Comparison of ENCODE assay signal across 7 mouse cellular contexts in the genomic region with DNA sequence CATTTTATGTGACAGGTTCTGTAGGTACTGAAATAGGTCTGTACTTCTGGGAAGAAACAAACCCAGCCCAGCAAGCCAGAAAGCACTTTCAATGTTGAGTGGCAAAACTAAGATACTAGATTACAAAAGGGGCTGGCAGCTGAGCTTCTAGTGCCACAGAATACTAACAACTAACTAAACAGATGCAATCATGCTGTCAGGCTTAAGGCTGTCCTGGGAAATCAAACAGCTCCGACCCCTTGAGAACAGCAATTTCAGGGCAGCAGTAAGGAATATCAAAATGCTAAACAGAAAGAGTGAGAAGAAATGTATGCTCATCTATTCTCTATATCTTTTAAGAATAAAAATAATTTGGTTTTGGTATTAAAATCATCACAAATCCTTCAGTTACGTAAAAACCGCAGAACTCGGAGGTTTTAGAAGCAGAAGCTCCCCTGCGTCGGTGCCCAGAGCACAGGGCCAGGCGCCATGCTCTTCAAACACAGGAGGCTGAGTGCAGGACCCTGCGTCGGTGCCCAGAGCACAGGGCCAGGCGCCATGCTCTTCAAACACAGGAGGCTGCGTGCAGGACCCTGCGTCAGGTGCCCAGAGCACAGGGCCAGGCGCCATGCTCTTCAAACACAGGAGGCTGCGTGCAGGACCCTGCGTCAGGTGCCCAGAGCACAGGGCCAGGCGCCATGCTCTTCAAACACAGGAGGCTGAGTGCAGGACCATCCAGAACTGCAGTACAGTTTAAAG. TPM values are rescaled to one million over a fixed set of nuclear protein-coding genes. Genes with fewer than 3 reads are reported as not detected.
DNase-seq lines count a peak whose midpoint lies in the region; ATAC-seq and TF ChIP-seq lines count a peak whose summit lies in the region.
"Not testable (repeated sequence)": the region's sequence is repeated elsewhere in the genome, so short reads cannot be mapped to it uniquely, and the experiment has no call there.

No protein-coding gene starts in this region.

- H3K9me3 ChIP-seq in heart, embryonic 10.5 days; heart, embryonic 16.5 days (replicated peaks; ENCODE audit: control insufficient read depth, low read length); liver, embryonic 15.5 days (replicated peaks); midbrain, embryonic 14.5 days (ENCODE audit: control insufficient read depth, low read length); neural tube, embryonic 14.5 days (ENCODE audit: control insufficient read depth, low read length): not testable (repeated sequence)

- not testable (repeated sequence) for H3K9ac ChIP-seq in heart, embryonic 16.5 days (ENCODE audit: low read length); midbrain, embryonic 14.5 days (replicated peaks; ENCODE audit: low read length); neural tube, embryonic 14.5 days (replicated peaks; ENCODE audit: low read depth, low read length)
- H3K9ac ChIP-seq in liver, embryonic 15.5 days, result 0 out of 2 replicates have a peak overlapping the region, but pooled peaks have one; percentile 9

- not testable (repeated sequence) for H3K4me2 ChIP-seq in heart, embryonic 16.5 days (ENCODE audit: low read depth, low read length); midbrain, embryonic 14.5 days (ENCODE audit: low read length); neural tube, embryonic 14.5 days (ENCODE audit: low read depth, low read length)
- H3K4me2 ChIP-seq in liver, embryonic 15.5 days, result 0 out of 2 replicates have a peak overlapping the region, but pooled peaks have one; percentile 16

- not testable (repeated sequence) for TF ChIP-seq POLR2A in brain, embryonic 14.5 days (IDR thresholded peaks at IDR 0.05; ENCODE audit: borderline replicate concordance, extremely low read depth, insufficient read depth, insufficient read length, poor library complexity, severe bottlenecking)

- peaks cover 78% of the 10 kb centered on the region for H3K4me1 ChIP-seq in heart, embryonic 10.5 days
- peaks cover 64% of the 10 kb centered on the region for H3K4me1 ChIP-seq in heart, embryonic 16.5 days (ENCODE audit: control insufficient read depth, insufficient read depth, low read length)
- H3K4me1 ChIP-seq in liver, embryonic 15.5 days (replicated peaks), result peaks cover 94% of the 10 kb centered on the region
- not testable (repeated sequence) for H3K4me1 ChIP-seq in midbrain, embryonic 14.5 days (ENCODE audit: control insufficient read depth, insufficient read depth, low read length)
- H3K4me1 ChIP-seq in neural tube, embryonic 14.5 days (ENCODE audit: control insufficient read depth, insufficient read depth, low read length), result peaks cover 10% of the 10 kb centered on the region

- WGBS in heart, embryonic 10.5 days, result 84% methylated on average over 16 of the region's 16 CpGs
- WGBS in heart, embryonic 16.5 days, result 58% methylated on average over 16 of the region's 16 CpGs
- WGBS in liver, embryonic 15.5 days (ENCODE audit: insufficient replicate concordance), result 85% methylated on average over 16 of the region's 16 CpGs
- WGBS in midbrain, embryonic 14.5 days, result 71% methylated on average over 16 of the region's 16 CpGs
- 78% methylated on average over 16 of the region's 16 CpGs for WGBS in neural tube, embryonic 14.5 days

- peak; percentile 46 for DNase-seq in brain, embryonic 14.5 days (ENCODE audit: low read depth)
- not testable (repeated sequence) for DNase-seq in heart, embryonic 10.5 days (ENCODE audit: low spot score)
- peak; percentile 6 for DNase-seq in kidney, adult 9 months
- peak; percentile 27 for DNase-seq in midbrain, embryonic 14.5 days

- H3K27me3 ChIP-seq in heart, embryonic 10.5 days (ENCODE audit: insufficient read depth, poor library complexity, severe bottlenecking); heart, embryonic 16.5 days (ENCODE audit: control insufficient read depth, insufficient read depth, low read length); liver, embryonic 15.5 days; midbrain, embryonic 14.5 days (ENCODE audit: control insufficient read depth, insufficient read depth, low read length); neural tube, embryonic 14.5 days (ENCODE audit: control insufficient read depth, insufficient read depth, low read length): not testable (repeated sequence)

- not testable (repeated sequence) for TF ChIP-seq CTCF in brain, embryonic 14.5 days (IDR thresholded peaks at IDR 0.05; ENCODE audit: borderline replicate concordance, extremely low read depth, insufficient read depth, insufficient read length)

- H3K4me3 ChIP-seq in heart, embryonic 10.5 days; heart, embryonic 16.5 days (ENCODE audit: low read length); liver, embryonic 15.5 days (replicated peaks); midbrain, embryonic 14.5 days (replicated peaks; ENCODE audit: low read depth, low read length); neural tube, embryonic 14.5 days (ENCODE audit: low read depth, low read length): not testable (repeated sequence)

- ATAC-seq in heart, embryonic 16.5 days (replicated peaks; ENCODE audit: extremely low read depth, insufficient read depth, low FRiP score); liver, embryonic 15.5 days (ENCODE audit: insufficient read depth); midbrain, embryonic 14.5 days (ENCODE audit: low FRiP score, low TSS enrichment): not testable (repeated sequence)
- ATAC-seq in neural tube, embryonic 14.5 days (ENCODE audit: low read depth), result peak; percentile 58; the same call in 1 of the 2 replicates

- peak overlapping the region; percentile 67; the same call in 1 of the 2 replicates for H3K27ac ChIP-seq in heart, embryonic 10.5 days
- H3K27ac ChIP-seq in heart, embryonic 16.5 days (ENCODE audit: low read length), result peak overlapping the region; percentile 26
- peak overlapping the region; percentile 98 for H3K27ac ChIP-seq in liver, embryonic 15.5 days (replicated peaks)
- not testable (repeated sequence) for H3K27ac ChIP-seq in midbrain, embryonic 14.5 days (replicated peaks; ENCODE audit: low read depth, low read length)
- H3K27ac ChIP-seq in neural tube, embryonic 14.5 days (ENCODE audit: low read depth, low read length), result peak overlapping the region; percentile 16; the same call in 1 of the 2 replicates

- H3K36me3 ChIP-seq in heart, embryonic 10.5 days; heart, embryonic 16.5 days (ENCODE audit: control insufficient read depth, insufficient read depth); midbrain, embryonic 14.5 days (ENCODE audit: control insufficient read depth, insufficient read depth, low read length); neural tube, embryonic 14.5 days (ENCODE audit: control insufficient read depth, insufficient read depth, low read length): not testable (repeated sequence)
- H3K36me3 ChIP-seq in liver, embryonic 15.5 days (replicated peaks), result peaks cover 24% of the 10 kb centered on the region

RNA-seq across cellular contexts. Expression of a gene that starts 14.3 kb away (rescaled TPM):
- polyA plus RNA-seq in brain, embryonic 14.5 days (2012; rRNA removed), result 19.2 and 26.4 TPM in 2 replicates
- polyA plus RNA-seq in heart, embryonic 10.5 days (2016; fragmentation: Nextera tagmentation; extraction: Ambion mirVana), result 19.6 and 34.1 TPM in 2 replicates
- polyA plus RNA-seq in heart, embryonic 16.5 days (2015; fragmentation: Nextera tagmentation; extraction: Ambion mirVana), result 29.5 and 37.2 TPM in 2 replicates
- polyA plus RNA-seq in liver, embryonic 15.5 days (2015; fragmentation: Nextera tagmentation; extraction: Ambion mirVana), result 53.1 and 57.4 TPM in 2 replicates
- polyA plus RNA-seq in midbrain, embryonic 14.5 days (2014; fragmentation: Nextera tagmentation; extraction: Ambion mirVana), result 15.4 and 18.2 TPM in 2 replicates
- 15.5 and 18.4 TPM in 2 replicates for polyA plus RNA-seq in neural tube, embryonic 14.5 days (2014; fragmentation: Nextera tagmentation; extraction: Ambion mirVana)

RNA-seq across cellular contexts. Expression of a gene that starts 14.4 kb away (rescaled TPM):
- polyA plus RNA-seq in brain, embryonic 14.5 days (2012; rRNA removed), result 43.0 and 45.4 TPM in 2 replicates
- polyA plus RNA-seq in heart, embryonic 10.5 days (2016; fragmentation: Nextera tagmentation; extraction: Ambion mirVana), result 22.8 and 23.8 TPM in 2 replicates
- polyA plus RNA-seq in heart, embryonic 16.5 days (2015; fragmentation: Nextera tagmentation; extraction: Ambion mirVana), result 25.9 and 26.1 TPM in 2 replicates
- polyA plus RNA-seq in liver, embryonic 15.5 days (2015; fragmentation: Nextera tagmentation; extraction: Ambion mirVana), result 48.9 and 51.7 TPM in 2 replicates
- 101 and 115 TPM in 2 replicates for polyA plus RNA-seq in midbrain, embryonic 14.5 days (2014; fragmentation: Nextera tagmentation; extraction: Ambion mirVana)
- polyA plus RNA-seq in neural tube, embryonic 14.5 days (2014; fragmentation: Nextera tagmentation; extraction: Ambion mirVana), result 100.0 and 120 TPM in 2 replicates
